Mouse (Mus musculus): Measurements from ENCODE around the gene Med22.

The Med22 gene

GRCm38 (mm10) chr2:26862856-26863255 lies 47.6 kb downstream of the Med22 start:
- DNase-seq = peak; percentile 12
